Mouse (Mus musculus) bone marrow, adult 2 months (tissue): ENCODE data around the gene Cytl1.

Experiments used
- CTCF ChIP-seq: fragments of 200-500 bp; IDR thresholded peaks from 2 replicates; pipeline ENCODE4 v1.5.1; 2011; ENCODE audit warnings: low read length, control low read depth; ENCODE audit not compliant: control insufficient read depth, insufficient read depth
- POLR2A ChIP-seq: fragments of 200-500 bp; IDR thresholded peaks from 2 replicates; pipeline ENCODE4 v1.6.1; 2011; ENCODE audit warnings: low read depth, mild to moderate bottlenecking, control low read depth, low read length, borderline replicate concordance; ENCODE audit not compliant: control insufficient read depth

- no peak for TF ChIP-seq CTCF
- TF ChIP-seq POLR2A = no peak
Measured at GRCm38 (mm10) chr5:37704962-37705361, 30.4 kb upstream of the Cytl1 start.
